Mouse (Mus musculus) stomach, embryonic 16.5 days (tissue): ENCODE results near the gene Pinlyp. TPM values are rescaled to one million over a fixed set of nuclear protein-coding genes. Genes with fewer than 3 reads are reported as not detected.
A peak's percentile ranks its signal among the peaks of the same experiment; 100 is the strongest.

Experiments used
- ATAC-seq: fragments of 200-750 bp; cut with Nextera tagmentation; 2 replicates; pipeline ENCODE4 v1.8.0; 2017; ENCODE audit warnings: moderate number of reproducible peaks, moderate TSS enrichment; ENCODE audit not compliant: insufficient read depth, low FRiP score
- H3K27ac ChIP-seq: fragments of 300-500 bp; sonication (generic); 2 replicates; pipeline ENCODE4 v1.5.1; 2014; ENCODE audit warnings: low read length
- H3K27me3 ChIP-seq: fragments of 300-500 bp; sonication (generic); 2 replicates; pipeline ENCODE4 v1.6.1; 2014; ENCODE audit warnings: low read length, control low read depth, mixed read lengths; ENCODE audit not compliant: control insufficient read depth, insufficient read depth
- H3K36me3 ChIP-seq: fragments of 300-500 bp; sonication (generic); 2 replicates; pipeline ENCODE4 v1.6.1; 2014; ENCODE audit warnings: low read length; ENCODE audit not compliant: control insufficient read depth, insufficient read depth
- H3K4me1 ChIP-seq: fragments of 300-500 bp; sonication (generic); 2 replicates; pipeline ENCODE4 v1.6.1; 2014; ENCODE audit warnings: low read length, control low read depth, mixed read lengths; ENCODE audit not compliant: control insufficient read depth, insufficient read depth
- H3K4me2 ChIP-seq: fragments of 300-500 bp; sonication (generic); 2 replicates; pipeline ENCODE4 v1.6.1; 2014; ENCODE audit warnings: low read depth, low read length, mixed read lengths
- H3K4me3 ChIP-seq: fragments of 300-500 bp; sonication (generic); replicated peaks from 2 replicates; pipeline ENCODE4 v1.5.1; 2014; ENCODE audit warnings: mild to moderate bottlenecking, low read length
- H3K9ac ChIP-seq: fragments of 300-500 bp; sonication (generic); 2 replicates; pipeline ENCODE4 v1.6.1; 2014; ENCODE audit warnings: low read length
- H3K9me3 ChIP-seq: fragments of 300-500 bp; sonication (generic); replicated peaks from 2 replicates; pipeline ENCODE4 v1.6.1; 2016; ENCODE audit warnings: low read length, control low read depth; ENCODE audit not compliant: control insufficient read depth
- WGBS: fragments of 180-500 bp; shearing (Covaris S2); extraction: QIAGEN DNeasy Blood & Tissue Kit; methylation state at CpG from one replicate; pipeline ENCODE4 v1.1.7; 2014; 5-methylcytosine and 5-hydroxymethylcytosine counted together
- polyA plus RNA-seq: library from polyadenylated mRNA; unstranded; fragments of >200 nt; fragmentation: Nextera tagmentation; extraction: Ambion mirVana; gene quantifications from 2 replicates; pipeline ENCODE4 v1.2.1, GENCODE M21; 2015

Pinlyp gene
- polyA plus RNA-seq, 1 experiment from 2014 or later, result 16.4 TPM

DNA sequence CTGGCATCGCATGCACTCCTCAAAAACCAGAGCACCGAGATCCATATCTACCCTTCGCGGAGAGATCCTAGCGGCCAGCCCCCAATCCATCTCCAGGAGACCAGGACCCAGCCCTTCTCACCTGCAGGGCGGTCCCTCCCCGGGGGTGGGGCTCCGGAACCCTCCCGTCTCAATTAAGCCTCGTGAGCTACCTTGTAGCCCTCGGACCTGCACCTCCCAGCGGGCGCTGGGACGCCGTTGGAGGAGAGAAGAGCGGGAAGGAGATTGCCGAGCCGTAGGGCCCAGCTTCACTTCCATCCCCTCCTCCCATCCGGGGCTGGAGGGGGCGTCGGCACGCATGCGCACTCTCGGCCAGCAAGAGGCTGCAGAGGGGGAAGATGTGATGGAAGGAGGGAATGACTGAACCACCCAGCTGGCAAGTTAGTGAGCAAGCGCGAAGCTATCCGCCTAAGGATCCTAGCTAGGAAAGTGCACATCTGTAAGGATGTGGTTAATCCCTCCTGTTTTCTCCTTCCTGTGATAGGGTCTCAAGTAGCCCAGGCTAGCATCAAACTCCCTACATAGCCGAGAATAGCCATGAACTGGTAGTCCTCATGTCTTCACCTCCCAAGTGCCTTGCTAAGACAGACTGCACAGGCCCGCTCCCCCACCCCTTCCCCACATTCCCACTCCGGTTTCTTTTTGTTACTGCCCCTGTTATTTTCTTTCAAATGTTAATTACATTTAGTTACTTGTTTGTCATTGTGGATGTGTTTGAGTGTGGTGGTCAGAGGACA lies 41.6 kb upstream of the Pinlyp start, which contains the start of the genes Ethe1 and Zfp575:
Gene Ethe1 (plus strand): TSS at position 214 of the 776 bp plus-strand sequence.
Gene Zfp575 (minus strand): TSS at position 312 of the 776 bp plus-strand sequence.
- H3K4me3 ChIP-seq, result peak within 1 kb of the TSS; percentile 60
- H3K9me3 ChIP-seq, result no peaks in the 10 kb centered on the region
- H3K36me3 ChIP-seq, result no peaks in the 10 kb centered on the region
- peak within 1 kb of the TSS; percentile 69 for H3K4me2 ChIP-seq
- peaks cover 4% of the 10 kb centered on the region for H3K27me3 ChIP-seq
- H3K4me1 ChIP-seq, result peaks cover 2% of the 10 kb centered on the region; the same call in 1 of the 2 replicates
- peak; percentile 61 for ATAC-seq
- peak within 1 kb of the TSS; percentile 80 for H3K9ac ChIP-seq
- WGBS, result 7% methylated on average over 30 of the region's 30 CpGs
- peak within 1 kb of the TSS; percentile 75 for H3K27ac ChIP-seq

DNA sequence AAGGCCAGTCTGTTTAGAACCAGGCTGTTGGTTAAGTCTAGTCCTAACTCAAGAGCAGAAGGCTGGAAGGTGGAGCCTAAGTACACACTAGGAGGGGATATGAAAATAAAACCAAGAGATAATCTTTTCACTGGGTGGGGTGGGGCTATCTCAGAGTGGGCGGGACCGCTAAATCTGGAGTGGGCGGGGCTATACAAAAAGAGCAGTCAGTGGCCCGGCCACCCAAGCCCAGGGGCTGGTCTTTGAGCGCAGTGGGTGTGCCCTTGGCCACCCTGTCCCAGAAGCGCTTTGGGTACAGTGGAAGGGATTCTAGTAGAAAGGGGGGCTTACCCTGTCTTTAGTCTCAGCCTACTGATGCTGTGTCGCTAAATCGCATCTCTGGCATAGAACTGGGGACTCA lies 40.9 kb upstream of the Pinlyp start:
- H3K27ac ChIP-seq, result peak overlapping the region; percentile 75; the same call in 1 of the 2 replicates
- no peaks in the 10 kb centered on the region for H3K36me3 ChIP-seq
- 9% methylated on average over 8 of the region's 8 CpGs for WGBS
- no peaks in the 10 kb centered on the region for H3K9me3 ChIP-seq
- peak; percentile 84 for ATAC-seq
- peaks cover 2% of the 10 kb centered on the region; the same call in 1 of the 2 replicates for H3K4me1 ChIP-seq
- H3K27me3 ChIP-seq, result peaks cover 4% of the 10 kb centered on the region
- H3K4me3 ChIP-seq, result peak overlapping the region; percentile 60
- H3K9ac ChIP-seq, result peak overlapping the region; percentile 80
- H3K4me2 ChIP-seq, result peak overlapping the region; percentile 69

DNA sequence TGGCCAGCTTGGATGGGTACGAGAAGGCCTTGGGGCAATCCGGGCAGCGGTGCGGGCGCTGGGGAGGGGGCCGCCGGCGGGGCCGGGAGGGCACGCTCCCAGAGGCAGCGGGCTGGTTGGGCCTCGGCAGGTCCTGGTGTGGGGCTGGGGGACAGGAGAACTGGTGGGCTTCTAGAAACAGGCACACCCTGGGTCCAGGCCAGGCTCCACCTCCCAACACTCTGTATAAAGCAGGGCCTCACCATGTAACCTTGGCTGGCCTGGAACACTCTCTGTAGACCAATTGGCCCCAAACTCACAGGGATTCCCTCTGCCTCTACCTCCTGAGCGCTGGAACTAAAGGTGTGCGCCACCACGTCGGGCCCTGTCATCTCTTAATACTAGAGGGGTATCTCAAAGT lies 40.1 kb upstream of the Pinlyp start:
- Histone ChIP-seq H3K27me3 (peaks cover 4% of the 10 kb centered on the region), H3K4me2 (no peak overlapping the region), H3K36me3 (no peaks in the 10 kb centered on the region), H3K4me1 (peaks cover 2% of the 10 kb centered on the region; the same call in 1 of the 2 replicates), H3K9ac (no peak overlapping the region), H3K27ac (no peak overlapping the region), H3K9me3 (no peaks in the 10 kb centered on the region), H3K4me3 (no peak overlapping the region)
- 56% methylated on average over 16 of the region's 16 CpGs for WGBS
- ATAC-seq, result no peak

DNA sequence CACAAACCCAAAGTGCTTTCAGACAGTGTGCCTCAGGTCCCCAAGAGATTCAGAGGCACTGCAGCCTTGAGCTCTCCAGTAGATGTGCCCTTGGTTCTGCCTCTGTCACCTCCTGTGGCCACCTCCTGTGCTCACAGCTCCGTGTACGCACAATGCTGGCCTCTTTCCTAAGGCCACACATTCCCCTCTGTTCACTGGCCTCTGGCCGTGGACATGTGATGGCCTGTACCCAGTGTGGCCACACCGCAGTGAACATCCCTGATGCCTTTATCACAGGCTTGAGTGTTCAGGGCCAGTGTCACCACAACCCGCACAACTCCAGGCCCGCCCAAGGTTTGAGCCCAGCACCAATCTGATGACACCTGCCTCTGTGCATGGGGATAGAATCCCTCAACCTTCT lies 39.0 kb upstream of the Pinlyp start:
- Histone ChIP-seq H3K9ac (no peak overlapping the region), H3K4me1 (peaks cover 2% of the 10 kb centered on the region; the same call in 1 of the 2 replicates), H3K36me3 (no peaks in the 10 kb centered on the region), H3K4me2 (no peak overlapping the region), H3K27me3 (peaks cover 4% of the 10 kb centered on the region), H3K27ac (no peak overlapping the region), H3K9me3 (no peaks in the 10 kb centered on the region), H3K4me3 (no peak overlapping the region)
- whole genome bisulfite sequencing, result 88% methylated on average over 6 of the region's 6 CpGs
- ATAC-seq, result no peak

DNA sequence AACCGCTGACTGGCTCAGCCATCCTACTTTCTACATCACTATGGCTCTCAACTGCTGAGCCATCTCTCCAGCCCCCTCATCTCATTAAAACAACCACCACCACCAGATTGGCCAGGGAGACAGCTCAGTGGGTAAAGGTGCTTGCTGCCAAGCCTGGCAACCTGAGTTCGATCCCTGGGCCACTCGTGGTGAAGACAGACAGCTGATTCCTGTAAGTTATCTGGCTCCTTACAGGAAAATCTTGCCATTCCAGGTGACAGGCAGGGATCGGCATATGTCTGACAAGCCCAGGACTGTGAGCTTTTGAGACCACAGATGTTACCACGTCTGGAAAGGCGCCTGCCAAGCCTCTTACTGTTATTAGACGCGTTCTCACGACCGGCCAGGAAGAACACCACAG lies 31.9 kb upstream of the Pinlyp start:
- ATAC-seq, result no peak
- no peak overlapping the region for H3K27ac ChIP-seq
- no peak overlapping the region for H3K9ac ChIP-seq
- H3K4me3 ChIP-seq, result no peak overlapping the region
- H3K9me3 ChIP-seq, result no peaks in the 10 kb centered on the region
- no peaks in the 10 kb centered on the region for H3K4me1 ChIP-seq
- no peak overlapping the region for H3K4me2 ChIP-seq
- H3K36me3 ChIP-seq, result no peaks in the 10 kb centered on the region
- 93% methylated on average over 10 of the region's 10 CpGs for WGBS
- H3K27me3 ChIP-seq, result no peaks in the 10 kb centered on the region

DNA sequence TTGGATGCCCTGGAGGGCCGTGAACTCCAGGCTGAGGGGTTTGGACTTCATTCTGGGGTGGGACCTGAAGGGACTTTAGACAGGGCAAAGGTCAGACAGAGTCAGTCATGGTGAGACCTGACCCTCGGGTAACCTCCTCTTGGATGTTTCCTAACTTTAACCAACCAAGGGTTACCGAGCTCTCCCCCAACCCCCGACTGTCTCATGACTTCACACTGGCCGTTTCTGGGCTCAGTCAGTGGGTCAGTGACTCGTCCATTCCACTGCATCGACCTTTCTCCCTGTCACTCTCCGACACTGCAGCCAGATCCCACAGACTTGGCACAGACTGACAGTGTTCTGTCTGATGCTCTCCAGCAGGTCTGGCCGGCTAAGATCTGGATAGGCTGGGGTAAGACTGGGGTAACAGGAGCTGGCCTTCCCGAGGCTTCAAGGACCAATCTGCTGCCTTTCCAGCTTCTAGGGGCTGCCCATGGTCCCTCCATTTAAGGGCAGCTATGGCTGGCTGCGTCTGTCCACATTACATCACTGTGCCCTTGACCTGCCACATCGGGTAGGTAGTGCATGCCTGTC lies 28.4 kb upstream of the Pinlyp start:
- Histone ChIP-seq H3K9ac (no peak overlapping the region), H3K9me3 (no peaks in the 10 kb centered on the region), H3K4me1 (no peaks in the 10 kb centered on the region), H3K4me2 (no peak overlapping the region), H3K27ac (no peak overlapping the region), H3K36me3 (peaks cover 9% of the 10 kb centered on the region), H3K27me3 (no peaks in the 10 kb centered on the region), H3K4me3 (no peak overlapping the region)
- WGBS, result 54% methylated on average over 12 of the region's 12 CpGs
- ATAC-seq, result no peak

DNA sequence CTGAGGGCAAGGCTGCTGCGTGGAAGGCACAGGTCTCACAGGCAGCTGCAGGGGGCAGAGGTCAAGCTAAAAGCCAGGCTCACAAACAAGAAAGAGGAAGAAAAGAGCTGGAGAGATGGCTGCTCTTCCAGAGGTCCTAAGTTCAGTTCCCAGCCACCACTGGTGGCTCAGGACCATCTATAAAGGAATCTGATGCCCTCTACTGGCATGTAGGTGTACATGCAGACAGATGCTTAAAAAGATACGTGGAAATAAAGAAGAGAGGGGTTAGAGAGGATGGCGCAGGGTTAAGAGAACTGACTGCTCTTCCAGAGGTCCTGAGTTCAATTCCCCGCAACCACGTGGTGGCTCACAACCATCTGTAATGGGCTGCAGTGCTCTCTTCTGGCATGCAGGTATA lies 26.5 kb upstream of the Pinlyp start:
- Histone ChIP-seq H3K4me2 (no peak overlapping the region), H3K9me3 (no peaks in the 10 kb centered on the region), H3K27ac (no peak overlapping the region), H3K4me1 (no peaks in the 10 kb centered on the region), H3K9ac (no peak overlapping the region), H3K27me3 (no peaks in the 10 kb centered on the region), H3K36me3 (peaks cover 20% of the 10 kb centered on the region), H3K4me3 (no peak overlapping the region)
- 57% methylated on average over 5 of the region's 5 CpGs for WGBS
- ATAC-seq, result no peak

DNA sequence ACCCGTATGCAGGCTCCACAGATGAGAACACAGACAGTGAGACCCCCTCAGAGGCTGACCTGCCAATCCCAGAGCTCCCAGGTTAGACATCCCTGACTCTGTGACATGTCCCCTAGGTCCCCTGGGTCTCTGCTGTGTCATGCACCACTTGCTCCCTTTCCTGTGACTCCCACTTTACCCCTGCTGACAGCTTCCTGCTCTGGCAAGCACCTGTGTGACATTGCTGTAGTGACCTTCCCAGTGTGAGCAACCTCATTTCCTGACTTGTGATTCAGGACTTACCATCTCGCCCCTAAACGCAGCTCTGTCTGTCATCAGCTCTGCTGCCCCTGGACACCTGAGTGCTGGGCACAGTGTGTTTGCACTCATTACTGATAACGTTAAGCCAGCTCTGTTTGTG lies 25.2 kb upstream of the Pinlyp start:
- H3K4me1 ChIP-seq, result no peaks in the 10 kb centered on the region
- H3K9ac ChIP-seq, result no peak overlapping the region
- 72% methylated on average over 4 of the region's 4 CpGs for WGBS
- H3K4me3 ChIP-seq, result no peak overlapping the region
- peaks cover 23% of the 10 kb centered on the region for H3K36me3 ChIP-seq
- no peak overlapping the region for H3K4me2 ChIP-seq
- no peaks in the 10 kb centered on the region for H3K9me3 ChIP-seq
- H3K27ac ChIP-seq, result no peak overlapping the region
- no peaks in the 10 kb centered on the region for H3K27me3 ChIP-seq
- ATAC-seq, result no peak

DNA sequence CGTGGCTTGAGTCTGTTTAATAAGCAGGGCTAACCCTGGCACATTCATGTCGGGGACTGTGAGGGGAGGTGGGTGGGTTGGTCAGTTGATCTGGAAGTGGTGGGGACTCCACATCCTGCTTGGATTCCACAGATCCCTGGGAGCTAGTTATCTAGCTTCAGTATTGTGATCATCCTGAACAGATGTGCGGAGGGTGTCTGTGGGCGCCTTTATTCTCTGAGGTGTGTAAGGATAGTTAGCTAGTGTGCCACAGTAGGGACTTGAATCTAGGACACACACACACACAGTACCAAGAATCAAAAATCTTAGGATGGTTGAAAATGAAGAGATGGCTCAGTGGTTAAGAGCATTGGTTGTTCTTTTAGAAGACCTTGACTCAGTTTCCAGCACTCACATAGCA lies 22.6 kb upstream of the Pinlyp start:
- Histone ChIP-seq H3K4me2 (no peak overlapping the region), H3K27me3 (no peaks in the 10 kb centered on the region), H3K9ac (no peak overlapping the region), H3K27ac (no peak overlapping the region), H3K4me3 (no peak overlapping the region), H3K36me3 (peaks cover 23% of the 10 kb centered on the region), H3K9me3 (no peaks in the 10 kb centered on the region), H3K4me1 (no peaks in the 10 kb centered on the region)
- WGBS, result 89% methylated on average over 4 of the region's 4 CpGs
- no peak for ATAC-seq
